Mouse (Mus musculus): ENCODE measurements around the gene Gstp3. TPM values are rescaled to one million over a fixed set of nuclear protein-coding genes. Genes with fewer than 3 reads are reported as not detected.
"Not testable (repeated sequence)": the region's sequence is repeated elsewhere in the genome, so short reads cannot be mapped to it uniquely, and the experiment has no call there.

Gene Gstp3
- polyA plus RNA-seq, 1 experiment: 18.0 TPM

DNA sequence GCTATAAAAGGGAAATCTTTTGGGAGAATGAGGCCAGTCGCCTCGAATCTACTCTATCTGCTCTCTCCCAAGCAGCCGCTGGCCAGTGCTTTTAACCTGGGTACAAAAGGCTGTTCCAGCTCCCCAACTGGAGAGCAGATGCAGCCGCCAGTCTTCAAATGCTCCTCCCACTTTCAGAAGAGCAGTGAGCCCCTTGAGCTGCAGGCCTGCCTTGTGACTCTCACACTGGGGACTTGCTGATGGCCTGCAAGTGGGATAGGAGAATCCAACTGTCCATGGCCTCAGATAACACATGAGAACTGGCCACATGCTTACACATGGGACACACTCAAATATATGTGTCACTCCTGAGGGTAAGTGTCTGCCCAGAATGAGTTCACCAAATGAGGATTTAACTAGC, 2.6 kb downstream of the Gstp3 start:
- H3K4me1 ChIP-seq (ENCODE audit: control insufficient read depth, insufficient read depth, low read length): peaks cover 3% of the 10 kb centered on the region; the same call in 1 of the 2 replicates
- H3K4me3 ChIP-seq (replicated peaks; ENCODE audit: control insufficient read depth, low read depth, low read length): no peak overlapping the region
- TF ChIP-seq CTCF (IDR thresholded peaks at IDR 0.05; ENCODE audit: control insufficient read depth, insufficient read depth, low read length) (no peak), POLR2A (IDR thresholded peaks at IDR 0.05; ENCODE audit: borderline replicate concordance, control insufficient read depth, low read depth, low read length) (no peak)
- WGBS: 84% methylated on average over 4 of the region's 4 CpGs
- no peak overlapping the region for H3K27ac ChIP-seq (ENCODE audit: control insufficient read depth, insufficient read depth, low read depth, low read length, poor library complexity)

DNA sequence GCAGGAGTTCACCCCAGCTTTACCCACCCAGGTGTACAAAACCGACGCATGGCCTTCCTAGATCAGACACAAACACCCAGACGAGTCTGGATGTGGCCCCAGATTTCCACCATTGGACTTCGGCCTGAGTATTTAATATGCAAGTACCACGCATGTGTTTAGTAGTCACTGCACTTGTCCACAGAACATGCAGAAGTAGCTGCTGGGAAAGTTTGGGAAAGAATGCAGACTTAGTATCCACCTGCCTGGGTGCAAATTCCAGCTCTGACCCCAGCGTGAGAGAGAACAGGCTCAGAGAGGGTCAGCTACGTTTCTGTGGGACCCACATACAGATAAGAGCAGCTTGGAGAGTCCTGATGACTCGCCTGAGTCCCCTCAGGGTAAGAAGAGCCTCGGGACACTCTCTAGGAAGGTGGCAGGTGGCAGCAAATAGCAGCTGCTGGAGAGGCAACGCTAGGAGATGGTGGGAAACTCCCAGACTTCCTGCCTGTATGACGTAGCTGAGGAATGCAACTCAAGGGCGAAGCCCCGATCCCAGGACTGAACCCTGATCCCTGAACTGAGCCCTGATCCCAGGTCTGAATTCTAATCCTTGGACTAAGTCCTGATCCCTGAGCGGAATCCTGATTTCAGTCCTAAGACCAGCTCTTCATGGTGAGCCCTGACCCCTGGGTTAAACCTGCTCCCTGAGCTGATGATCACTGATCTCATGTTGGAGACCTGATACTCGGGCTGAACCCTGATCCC, 3.2 kb downstream of the Gstp3 start:
- Histone ChIP-seq H3K4me1 (ENCODE audit: control insufficient read depth, insufficient read depth, low read length) (peaks cover 3% of the 10 kb centered on the region; the same call in 1 of the 2 replicates), H3K27ac (ENCODE audit: control insufficient read depth, insufficient read depth, low read depth, low read length, poor library complexity) (no peak overlapping the region), H3K4me3 (replicated peaks; ENCODE audit: control insufficient read depth, low read depth, low read length) (no peak overlapping the region)
- no peak for TF ChIP-seq CTCF (IDR thresholded peaks at IDR 0.05; ENCODE audit: control insufficient read depth, insufficient read depth, low read length)
- no peak for TF ChIP-seq POLR2A (IDR thresholded peaks at IDR 0.05; ENCODE audit: borderline replicate concordance, control insufficient read depth, low read depth, low read length)
- WGBS: 77% methylated on average over 15 of the region's 15 CpGs

DNA sequence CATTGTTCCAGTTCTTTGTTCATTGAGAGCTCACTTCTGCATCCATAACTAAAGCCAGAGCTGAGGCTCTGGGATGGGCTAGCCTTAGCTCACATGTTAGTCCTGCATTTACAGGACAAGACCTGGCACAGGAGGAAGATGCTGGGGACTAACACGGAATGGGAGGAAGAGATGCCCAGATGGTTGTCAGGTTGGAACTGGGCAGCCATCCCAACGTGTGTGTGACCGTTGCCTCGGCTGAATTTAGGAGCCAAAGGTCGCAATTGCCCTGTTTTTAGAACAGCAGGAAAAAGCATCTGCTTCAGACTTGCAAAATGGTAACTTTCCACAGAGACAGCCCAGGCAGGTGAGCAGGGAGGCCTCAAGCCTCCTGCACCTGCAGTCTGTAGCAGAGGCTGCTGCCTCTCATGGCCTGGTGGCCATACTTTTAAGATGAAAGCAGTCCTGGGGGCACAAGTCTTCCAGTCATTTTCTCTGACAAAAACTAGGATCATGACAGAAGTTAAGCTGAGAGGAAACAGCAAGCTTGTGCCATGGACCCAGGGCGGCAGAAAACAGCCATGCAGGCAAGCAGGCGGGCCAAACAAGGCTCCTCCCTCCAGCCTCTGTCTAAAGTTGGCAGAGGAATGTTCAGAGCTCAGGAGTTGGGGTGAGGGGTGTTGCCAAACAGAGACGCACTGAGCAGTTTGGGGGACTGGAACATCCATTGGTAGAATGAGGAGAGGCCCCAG, 4.0 kb downstream of the Gstp3 start:
- no peak overlapping the region for H3K27ac ChIP-seq (ENCODE audit: control insufficient read depth, insufficient read depth, low read depth, low read length, poor library complexity)
- H3K4me1 ChIP-seq (ENCODE audit: control insufficient read depth, insufficient read depth, low read length): peaks cover 3% of the 10 kb centered on the region; the same call in 1 of the 2 replicates
- TF ChIP-seq POLR2A (IDR thresholded peaks at IDR 0.05; ENCODE audit: borderline replicate concordance, control insufficient read depth, low read depth, low read length): no peak
- no peak for TF ChIP-seq CTCF (IDR thresholded peaks at IDR 0.05; ENCODE audit: control insufficient read depth, insufficient read depth, low read length)
- WGBS: 81% methylated on average over 8 of the region's 8 CpGs
- no peak overlapping the region for H3K4me3 ChIP-seq (replicated peaks; ENCODE audit: control insufficient read depth, low read depth, low read length)

DNA sequence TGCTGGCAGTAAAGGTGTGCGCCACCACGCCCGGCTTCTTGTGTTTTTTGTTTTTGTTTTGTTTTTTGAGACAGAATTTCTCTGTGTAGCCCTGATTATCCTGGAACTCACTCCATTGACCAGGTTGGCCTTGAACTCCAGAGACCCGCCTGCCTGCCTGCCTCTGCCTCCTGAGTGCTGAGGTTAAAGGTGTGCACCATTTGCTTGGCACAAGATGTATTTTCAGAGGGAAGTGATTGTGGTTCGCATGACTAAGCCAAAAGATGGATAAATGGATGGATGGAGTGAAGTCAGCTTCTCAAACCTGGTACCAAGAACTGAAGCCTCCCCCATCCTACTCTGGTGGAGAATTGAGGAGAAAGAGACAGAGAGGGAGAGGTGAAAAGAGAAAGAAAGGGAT, 4.8 kb downstream of the Gstp3 start:
- Histone ChIP-seq H3K27ac (ENCODE audit: control insufficient read depth, insufficient read depth, low read depth, low read length, poor library complexity) (no peak overlapping the region), H3K4me3 (replicated peaks; ENCODE audit: control insufficient read depth, low read depth, low read length) (no peak overlapping the region), H3K4me1 (ENCODE audit: control insufficient read depth, insufficient read depth, low read length) (peaks cover 3% of the 10 kb centered on the region; the same call in 1 of the 2 replicates)
- TF ChIP-seq POLR2A (IDR thresholded peaks at IDR 0.05; ENCODE audit: borderline replicate concordance, control insufficient read depth, low read depth, low read length) (no peak), CTCF (IDR thresholded peaks at IDR 0.05; ENCODE audit: control insufficient read depth, insufficient read depth, low read length) (no peak)
- 80% methylated on average over 5 of the region's 5 CpGs for WGBS

DNA sequence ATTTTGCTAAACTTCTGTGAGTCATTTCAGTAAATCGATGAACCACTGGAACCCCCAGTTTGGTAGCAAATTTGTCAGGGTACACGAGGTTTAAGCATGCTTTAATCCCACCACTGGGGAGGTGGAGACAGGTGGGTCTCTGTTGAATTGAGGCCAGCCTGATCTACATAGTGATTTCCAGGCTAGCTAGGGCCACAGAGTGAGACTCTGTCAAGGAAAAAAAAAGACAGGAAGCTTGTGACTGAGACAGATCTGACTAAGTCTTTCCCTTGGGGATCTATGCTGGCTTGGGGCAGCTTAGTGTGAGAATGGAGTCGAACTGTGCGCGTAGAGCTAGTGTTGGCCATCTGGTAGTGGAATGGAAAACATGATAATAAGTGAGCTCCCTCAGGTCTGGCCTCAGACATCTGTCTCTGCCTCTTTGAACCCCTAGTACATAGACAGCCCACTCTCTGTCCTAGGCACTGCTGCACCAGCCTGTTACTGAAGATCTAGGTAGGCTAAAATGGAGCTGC, 6.8 kb downstream of the Gstp3 start:
- H3K4me3 ChIP-seq (replicated peaks; ENCODE audit: control insufficient read depth, low read depth, low read length): no peak overlapping the region
- TF ChIP-seq POLR2A (IDR thresholded peaks at IDR 0.05; ENCODE audit: borderline replicate concordance, control insufficient read depth, low read depth, low read length) (no peak), CTCF (IDR thresholded peaks at IDR 0.05; ENCODE audit: control insufficient read depth, insufficient read depth, low read length) (no peak)
- H3K4me1 ChIP-seq (ENCODE audit: control insufficient read depth, insufficient read depth, low read length): no peaks in the 10 kb centered on the region
- no peak overlapping the region for H3K27ac ChIP-seq (ENCODE audit: control insufficient read depth, insufficient read depth, low read depth, low read length, poor library complexity)
- WGBS: 63% methylated on average over 5 of the region's 5 CpGs

DNA sequence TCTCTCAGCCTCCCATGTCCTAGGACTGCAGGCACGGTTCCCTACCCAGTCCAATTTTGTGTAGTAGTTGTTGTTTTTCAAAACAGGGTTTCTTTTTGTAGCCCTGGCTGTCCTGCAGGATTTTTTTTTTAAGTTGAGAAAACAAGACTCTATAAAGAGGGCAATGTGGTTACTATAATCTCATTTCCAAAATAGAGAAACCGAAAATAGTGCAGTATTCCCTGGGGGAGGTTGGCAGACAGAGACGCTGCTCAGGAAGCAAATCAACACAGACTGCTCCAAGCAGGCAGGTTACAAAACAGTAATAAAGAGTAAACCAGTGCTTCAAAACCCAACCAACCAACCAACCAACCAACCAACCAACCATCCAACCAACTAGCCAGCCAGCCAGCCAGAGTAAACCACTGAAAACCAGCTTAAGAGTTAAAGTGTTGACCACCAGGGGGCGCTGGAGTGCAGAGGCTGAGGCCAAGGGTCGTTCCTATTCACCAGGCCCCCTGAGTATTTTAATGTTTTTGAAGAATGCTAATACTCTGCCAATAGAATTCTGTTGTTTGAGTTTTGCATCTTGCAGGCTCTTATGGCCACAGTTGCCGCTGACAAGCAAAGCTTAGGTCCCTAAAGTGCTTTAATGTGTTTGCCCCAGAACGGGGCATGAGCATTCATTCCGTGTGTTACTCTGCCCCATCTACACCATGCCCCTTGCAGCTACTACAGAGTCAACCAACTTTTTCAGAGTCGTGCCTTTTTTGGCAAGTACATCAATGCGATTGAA, 7.4 kb downstream of the Gstp3 start:
- 50% methylated on average over 10 of the region's 10 CpGs for WGBS
- no peak overlapping the region for H3K27ac ChIP-seq (ENCODE audit: control insufficient read depth, insufficient read depth, low read depth, low read length, poor library complexity)
- H3K4me1 ChIP-seq (ENCODE audit: control insufficient read depth, insufficient read depth, low read length): no peaks in the 10 kb centered on the region
- peak; percentile 83 for TF ChIP-seq CTCF (IDR thresholded peaks at IDR 0.05; ENCODE audit: control insufficient read depth, insufficient read depth, low read length)
- TF ChIP-seq POLR2A (IDR thresholded peaks at IDR 0.05; ENCODE audit: borderline replicate concordance, control insufficient read depth, low read depth, low read length): no peak
- no peak overlapping the region for H3K4me3 ChIP-seq (replicated peaks; ENCODE audit: control insufficient read depth, low read depth, low read length)

- Histone ChIP-seq H3K4me3 (replicated peaks; ENCODE audit: control insufficient read depth, low read depth, low read length) (no peak overlapping the region), H3K4me1 (ENCODE audit: control insufficient read depth, insufficient read depth, low read length) (peaks cover 2% of the 10 kb centered on the region; the same call in 1 of the 2 replicates), H3K27ac (ENCODE audit: control insufficient read depth, insufficient read depth, low read depth, low read length, poor library complexity) (no peak overlapping the region)
- WGBS: 95% methylated on average over 5 of the region's 5 CpGs
- TF ChIP-seq CTCF (IDR thresholded peaks at IDR 0.05; ENCODE audit: control insufficient read depth, insufficient read depth, low read length): peak; percentile 17; the same call in 1 of the 2 replicates
- no peak for TF ChIP-seq POLR2A (IDR thresholded peaks at IDR 0.05; ENCODE audit: borderline replicate concordance, control insufficient read depth, low read depth, low read length)
These were observed 8.4 kb downstream of the Gstp3 start for GRCm38 (mm10) chr19:4051016-4051415.

GRCm38 (mm10) chr19:4049069-4049468, 10.3 kb downstream of the Gstp3 start:
- not testable (repeated sequence) for H3K4me3 ChIP-seq (replicated peaks; ENCODE audit: control insufficient read depth, low read depth, low read length); H3K27ac ChIP-seq (ENCODE audit: control insufficient read depth, insufficient read depth, low read depth, low read length, poor library complexity); H3K4me1 ChIP-seq (ENCODE audit: control insufficient read depth, insufficient read depth, low read length)
- 74% methylated on average over 5 of the region's 5 CpGs for whole genome bisulfite sequencing
